Mouse (Mus musculus): ENCODE data around the gene Fbxl18. TPM values are rescaled to one million over a fixed set of nuclear protein-coding genes. Genes with fewer than 3 reads are reported as not detected.

Gene Fbxl18
- total and polyA plus RNA-seq, 3 experiments: 4.6 to 7.4 TPM; not detected in 1

DNA sequence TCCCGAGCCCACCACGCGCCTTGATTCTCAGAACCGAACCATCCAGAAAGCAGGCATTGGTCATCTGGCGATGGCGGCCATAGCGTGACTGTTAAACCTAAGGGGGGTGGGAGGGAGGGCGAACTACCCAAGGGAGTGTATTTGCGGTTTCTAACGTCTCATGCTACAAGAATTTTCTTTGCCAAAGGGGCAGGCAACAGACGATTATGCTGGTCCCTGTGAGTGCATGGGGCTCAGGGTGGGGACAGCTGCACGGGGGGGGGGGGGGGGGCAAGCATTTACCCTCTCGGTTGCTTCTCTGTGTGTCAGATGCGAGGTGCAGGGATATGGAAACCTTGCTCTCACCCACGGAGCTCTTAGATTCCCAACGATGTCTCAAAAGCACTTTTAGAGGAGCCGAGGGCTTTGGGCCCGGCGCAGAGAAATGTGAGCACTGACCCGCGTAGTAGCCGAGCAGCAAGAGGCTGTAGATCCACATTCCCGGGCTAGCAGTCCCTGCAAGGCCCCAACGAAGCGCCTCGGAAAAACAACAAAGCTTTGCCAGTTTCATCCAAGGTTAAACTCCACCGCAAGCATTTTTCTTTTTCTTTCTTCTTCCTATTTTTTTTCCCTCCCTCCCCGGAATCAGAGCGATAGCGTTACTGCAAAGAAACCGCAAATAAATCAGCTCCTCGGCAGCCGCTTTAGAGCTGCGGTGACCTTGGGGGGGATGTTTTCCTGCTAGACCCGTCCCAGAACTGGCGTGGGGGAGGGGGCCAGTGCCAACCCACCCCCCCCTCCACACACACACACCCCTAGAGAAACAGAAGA lies 72.7 kb downstream of the Fbxl18 start:
- no peak overlapping the region for H3K9ac ChIP-seq (ENCODE audit: control insufficient read depth, low read depth, low read length, poor library complexity, severe bottlenecking)
- H3K27ac ChIP-seq (ENCODE audit: control insufficient read depth, low read depth, low read length): no peak overlapping the region
- no peaks in the 10 kb centered on the region for H3K9me3 ChIP-seq (replicated peaks; ENCODE audit: insufficient read depth, low read length)
- no peak overlapping the region for H3K4me3 ChIP-seq (ENCODE audit: control insufficient read depth in 1 of 2, insufficient read depth in 1 of 2, low read depth in 2 of 2, low read length in 2 of 2)
- no peak for DNase-seq (ENCODE audit: low read depth, low spot score)
- no peaks in the 10 kb centered on the region for H3K27me3 ChIP-seq (ENCODE audit: control insufficient read depth in 1 of 2, insufficient read depth in 2 of 2, low read length in 2 of 2)
- no peak for TF ChIP-seq NRF1 (IDR thresholded peaks at IDR 0.05; ENCODE audit: insufficient read depth, low read depth, low read length, poor library complexity, severe bottlenecking)
- no peak for TF ChIP-seq UBTF (IDR thresholded peaks at IDR 0.05; ENCODE audit: borderline replicate concordance, insufficient read depth, low read depth, low read length)
- TF ChIP-seq RCOR1 (IDR thresholded peaks at IDR 0.05; ENCODE audit: low read depth, low read length): no peak
- TF ChIP-seq ZNF384 (IDR thresholded peaks at IDR 0.05; ENCODE audit: low read depth, low read length): no peak
- no peak for TF ChIP-seq TAL1 (IDR thresholded peaks at IDR 0.05; ENCODE audit: low read length)
- no peak for TF ChIP-seq MAFK (IDR thresholded peaks at IDR 0.05; ENCODE audit: borderline replicate concordance, low read depth, low read length)
- no peak for TF ChIP-seq POLR2AphosphoS5 (IDR thresholded peaks at IDR 0.05; ENCODE audit: borderline replicate concordance, low read depth, low read length)
- no peak for TF ChIP-seq MAX (IDR thresholded peaks at IDR 0.05; ENCODE audit: low read length)
- H3K79me2 ChIP-seq (ENCODE audit: control insufficient read depth, insufficient read depth, low read length, poor library complexity): no peaks in the 10 kb centered on the region
- no peaks in the 10 kb centered on the region for H3K4me1 ChIP-seq (ENCODE audit: control insufficient read depth in 1 of 2, insufficient read depth in 2 of 2, low read length in 2 of 2)
- no peaks in the 10 kb centered on the region for H3K36me3 ChIP-seq (ENCODE audit: control insufficient read depth in 1 of 2, insufficient read depth in 2 of 2, low read length in 2 of 2)

GRCm38 (mm10) chr5:142821974-142822285 lies 73.3 kb downstream of the Fbxl18 start:
- TF ChIP-seq KAT2A (conservative IDR thresholded peaks at IDR 0.05; ENCODE audit: low read depth, low read length): no peak
- TF ChIP-seq POLR2AphosphoS2 (IDR thresholded peaks at IDR 0.05; ENCODE audit: low read length): no peak
- TF ChIP-seq ELF1 (IDR thresholded peaks at IDR 0.05; ENCODE audit: low read depth, low read length): no peak
- no peak for TF ChIP-seq MEF2A (IDR thresholded peaks at IDR 0.05; ENCODE audit: extremely low read depth, insufficient replicate concordance, low read depth, low read length, poor library complexity, severe bottlenecking)
- TF ChIP-seq BHLHE40 (IDR thresholded peaks at IDR 0.05; ENCODE audit: borderline replicate concordance, low read depth, low read length): no peak
- TF ChIP-seq NRF1 (IDR thresholded peaks at IDR 0.05; ENCODE audit: insufficient read depth, low read depth, low read length, poor library complexity, severe bottlenecking): no peak
- TF ChIP-seq HCFC1 (IDR thresholded peaks at IDR 0.05; ENCODE audit: low read depth, low read length): no peak
- TF ChIP-seq TAL1 (IDR thresholded peaks at IDR 0.05; ENCODE audit: low read length): no peak
- Histone ChIP-seq H3K27ac (ENCODE audit: control insufficient read depth, low read depth, low read length) (no peak overlapping the region), H3K9ac (ENCODE audit: control insufficient read depth, low read depth, low read length, poor library complexity, severe bottlenecking) (no peak overlapping the region), H3K36me3 (ENCODE audit: control insufficient read depth in 1 of 2, insufficient read depth in 2 of 2, low read length in 2 of 2) (no peaks in the 10 kb centered on the region), H3K9me3 (replicated peaks; ENCODE audit: insufficient read depth, low read length) (no peaks in the 10 kb centered on the region), H3K4me1 (ENCODE audit: control insufficient read depth in 1 of 2, insufficient read depth in 2 of 2, low read length in 2 of 2) (no peaks in the 10 kb centered on the region), H3K27me3 (ENCODE audit: control insufficient read depth in 1 of 2, insufficient read depth in 2 of 2, low read length in 2 of 2) (no peaks in the 10 kb centered on the region), H3K4me3 (ENCODE audit: control insufficient read depth in 1 of 2, insufficient read depth in 1 of 2, low read depth in 2 of 2, low read length in 2 of 2) (no peak overlapping the region), H3K79me2 (ENCODE audit: control insufficient read depth, insufficient read depth, low read length, poor library complexity) (no peaks in the 10 kb centered on the region)
- no peak for DNase-seq (ENCODE audit: low read depth, low spot score)
